Mouse (Mus musculus) cortical plate, adult 2 months (tissue): ENCODE results near the gene Pip4k2c.

Experiments
- CTCF ChIP-seq: fragments of 200-500 bp; IDR thresholded peaks from 2 replicates; pipeline ENCODE4 v1.5.1; 2011; ENCODE audit warnings: mild to moderate bottlenecking, control low read depth, low read length; ENCODE audit not compliant: insufficient read depth; ENCODE audit errors: extremely low read depth
- POLR2A ChIP-seq: fragments of 200-500 bp; IDR thresholded peaks from 2 replicates; pipeline ENCODE4 v1.6.1; 2011; ENCODE audit warnings: mild to moderate bottlenecking, low read length, control low read depth; ENCODE audit not compliant: insufficient read depth; ENCODE audit errors: extremely low read depth

GRCm38 (mm10) chr10:127225732-127226131 lies 14.3 kb upstream of the Pip4k2c start:
- TF ChIP-seq POLR2A (peak; percentile 32; the same call in 1 of the 2 replicates), CTCF (no peak)
